Mouse (Mus musculus) liver, embryonic 14.5 days (tissue): ENCODE results near the gene Kiss1r. TPM values are rescaled to one million over a fixed set of nuclear protein-coding genes. Genes with fewer than 3 reads are reported as not detected.
A peak's percentile ranks its signal among the peaks of the same experiment; 100 is the strongest.

Experiments
- ATAC-seq: fragments of 200-750 bp; cut with Nextera tagmentation; 2 replicates; pipeline ENCODE4 v1.8.0; 2017; ENCODE audit warnings: moderate number of reproducible peaks, mild to moderate bottlenecking, moderate library complexity; ENCODE audit not compliant: insufficient read depth
- DNase-seq, 3 experiments: peaks; one replicate each; pipeline ENCODE4 v3.0.0-alpha.2; 2012 to 2013; ENCODE audit warnings: low read depth in 3 of 3, low spot score in 3 of 3
- H3K27ac ChIP-seq: fragments of 300-500 bp; sonication (generic); 2 replicates; pipeline ENCODE4 v1.5.1; 2014; ENCODE audit warnings: moderate library complexity, mild to moderate bottlenecking, control low read depth, inconsistent platforms
- H3K27me3 ChIP-seq: fragments of 300-500 bp; sonication (generic); 2 replicates; pipeline ENCODE4 v1.6.1; 2014; ENCODE audit warnings: mild to moderate bottlenecking, low read length, moderate library complexity; ENCODE audit not compliant: control insufficient read depth, insufficient read depth
- H3K36me3 ChIP-seq: fragments of 300-500 bp; sonication (generic); replicated peaks from 2 replicates; pipeline ENCODE4 v1.6.1; 2014; ENCODE audit warnings: low read depth; ENCODE audit not compliant: control insufficient read depth, insufficient read depth
- H3K4me1 ChIP-seq, 2 experiments: fragments of 200-500 bp in 1 of 2; fragments of 300-500 bp in 1 of 2; sonication (generic) in 1 of 2; replicated peaks; 2 replicates each; pipeline ENCODE4 v1.6.1; 2012 to 2014; ENCODE audit warnings: antibody characterized with exemption in 1 of 2, inconsistent platforms in 1 of 2, low read length in 1 of 2; ENCODE audit not compliant: control insufficient read depth in 2 of 2, insufficient read depth in 2 of 2
- H3K4me2 ChIP-seq: fragments of 300-500 bp; sonication (generic); 2 replicates; pipeline ENCODE4 v1.6.1; 2014; ENCODE audit warnings: low read depth, mild to moderate bottlenecking, control low read depth, moderate library complexity
- H3K4me3 ChIP-seq, 2 experiments: fragments of 200-500 bp in 1 of 2; fragments of 300-500 bp in 1 of 2; sonication (generic) in 1 of 2; 2 replicates each; pipeline ENCODE4 v1.5.1; 2012 to 2014; ENCODE audit warnings: low read depth in 2 of 2, low read length in 2 of 2, mild to moderate bottlenecking in 2 of 2, control low read depth in 1 of 2, inconsistent platforms in 1 of 2, moderate library complexity in 1 of 2; ENCODE audit not compliant: insufficient read depth in 1 of 2
- H3K9ac ChIP-seq: fragments of 300-500 bp; sonication (generic); replicated peaks from 2 replicates; pipeline ENCODE4 v1.6.1; 2014; ENCODE audit warnings: mild to moderate bottlenecking, control low read depth, moderate library complexity
- H3K9me3 ChIP-seq: fragments of 300-500 bp; sonication (generic); 2 replicates; pipeline ENCODE4 v1.6.1; 2016; ENCODE audit warnings: low read length, mixed read lengths; ENCODE audit not compliant: control insufficient read depth
- CTCF ChIP-seq: IDR thresholded peaks from 2 replicates; pipeline ENCODE4 v1.5.1; 2016; ENCODE audit warnings: antibody characterized with exemption, low read depth, control low read depth
- EP300 ChIP-seq: IDR thresholded peaks from 2 replicates; pipeline ENCODE4 v1.6.1; 2016; ENCODE audit warnings: antibody characterized with exemption, low read depth
- WGBS: fragments of 180-500 bp; shearing (Covaris S2); extraction: QIAGEN DNeasy Blood & Tissue Kit; methylation state at CpG from one replicate; pipeline ENCODE4 v1.1.7; 2014; ENCODE audit not compliant: insufficient replicate concordance; 5-methylcytosine and 5-hydroxymethylcytosine counted together
- polyA plus RNA-seq, 2 experiments: library from polyadenylated mRNA; depleted of rRNA in 1 of 2; stranded (reverse) in 1 of 2; unstranded in 1 of 2; fragments of >200 nt; fragmentation: Nextera tagmentation in 1 of 2; extraction: Ambion mirVana in 1 of 2; gene quantifications; 2 replicates each; pipeline versions ENCODE4 v1.2.1 to v1.2.3; 2012 to 2014

The Kiss1r gene
- polyA plus RNA-seq, 2 experiments = 0.11 to 0.30 TPM

DNA sequence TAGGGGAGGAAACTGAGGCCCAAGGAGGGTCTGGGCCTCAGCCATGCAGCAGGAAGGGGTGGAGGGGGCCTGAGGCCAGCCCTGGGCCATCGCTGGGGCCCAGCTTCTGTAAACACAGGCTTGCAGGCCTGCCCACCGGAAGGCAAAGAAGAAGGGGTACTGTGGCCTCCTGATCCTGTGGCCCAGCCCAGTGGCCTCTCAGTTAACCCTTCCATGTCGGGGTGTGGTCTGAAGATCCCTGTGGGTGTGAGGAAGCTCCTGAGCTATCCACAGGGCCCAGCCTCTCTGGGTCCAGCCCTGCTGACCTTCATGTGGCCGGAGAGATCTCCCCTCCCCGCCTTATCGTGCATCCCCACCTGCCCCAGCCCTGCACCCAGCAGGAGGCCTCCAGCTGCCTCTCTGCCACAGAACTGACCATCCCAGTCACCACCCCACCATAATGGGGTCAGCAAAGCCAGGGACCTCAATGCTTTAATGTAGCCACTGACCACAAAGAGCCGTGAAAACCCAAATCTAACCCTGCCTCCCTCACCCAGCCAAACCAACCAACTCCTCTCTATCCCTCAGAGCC lies 30.1 kb downstream of the Kiss1r start:
- Histone ChIP-seq H3K4me1 (peaks cover 28 to 38% of the 10 kb centered on the region in 2 experiments), H3K36me3 (no peaks in the 10 kb centered on the region), H3K27me3 (no peaks in the 10 kb centered on the region), H3K27ac (peak overlapping the region; percentile 29), H3K4me2 (peak overlapping the region; percentile 27), H3K4me3 (no peak overlapping the region; a peak in 1 of 4 replicates), H3K9me3 (no peaks in the 10 kb centered on the region), H3K9ac (no peak overlapping the region; the same call in 1 of the 2 replicates)
- no peak for DNase-seq
- no peak for TF ChIP-seq CTCF
- no peak for TF ChIP-seq EP300
- 5% methylated on average over 7 of the region's 7 CpGs for WGBS
- peak; percentile 64 for ATAC-seq

DNA sequence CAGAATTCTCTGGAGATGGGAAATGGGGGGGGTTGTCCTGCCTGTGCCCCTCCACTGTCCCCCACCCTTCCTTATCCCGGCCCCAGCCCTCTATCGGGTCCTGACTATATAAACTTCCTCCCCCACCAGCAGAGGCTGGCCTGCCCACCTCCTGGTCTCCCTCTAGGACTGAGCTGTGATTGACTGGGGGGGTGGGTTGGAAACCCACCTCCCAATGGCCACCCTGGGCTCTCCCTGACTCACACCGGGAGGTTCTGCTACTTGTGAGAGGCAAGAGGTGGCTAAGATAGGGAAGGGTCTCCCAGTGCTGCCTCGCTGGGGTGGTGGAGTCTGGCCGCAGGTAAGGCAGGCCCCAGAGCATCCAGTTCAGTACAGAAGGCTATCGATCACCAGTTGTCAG lies 30.7 kb downstream of the Kiss1r start:
- no peak overlapping the region for H3K4me2 ChIP-seq

DNA sequence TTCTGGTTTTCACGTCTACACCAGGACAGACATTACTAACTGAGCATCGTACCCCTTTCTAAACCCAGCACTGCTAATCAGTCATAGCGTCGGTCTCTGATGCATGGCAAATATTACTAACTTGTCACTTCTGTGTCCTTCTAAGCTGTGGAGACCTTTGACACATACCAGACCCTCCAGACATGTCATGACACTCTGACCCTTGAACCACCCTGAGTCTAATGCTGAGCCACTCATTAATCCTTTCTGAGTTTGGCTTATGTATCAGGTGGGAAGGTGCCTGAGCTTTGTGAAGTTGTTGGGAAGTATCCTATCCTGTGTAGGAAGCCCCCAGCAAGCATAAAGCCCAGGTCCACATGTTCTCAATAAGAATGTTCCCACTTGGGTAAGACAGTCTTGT lies 33.1 kb downstream of the Kiss1r start:
- H3K36me3 ChIP-seq = no peaks in the 10 kb centered on the region
- no peaks in the 10 kb centered on the region for H3K27me3 ChIP-seq
- no peak overlapping the region for H3K9ac ChIP-seq
- TF ChIP-seq CTCF (no peak), EP300 (no peak)
- no peak overlapping the region for H3K4me3 ChIP-seq
- WGBS = 73% methylated on average over 4 of the region's 4 CpGs
- ATAC-seq (no peak), DNase-seq (no peak)
- H3K4me2 ChIP-seq = no peak overlapping the region
- H3K9me3 ChIP-seq = no peaks in the 10 kb centered on the region
- peaks cover 19 to 23% of the 10 kb centered on the region in 2 experiments for H3K4me1 ChIP-seq
- H3K27ac ChIP-seq = no peak overlapping the region

More for the DNA sequence above, 30.7 kb downstream of the Kiss1r start:
- Histone ChIP-seq H3K27me3 (no peaks in the 10 kb centered on the region), H3K9ac (no peak overlapping the region), H3K36me3 (no peaks in the 10 kb centered on the region), H3K27ac (no peak overlapping the region), H3K4me1 (peaks cover 28 to 38% of the 10 kb centered on the region in 2 experiments), H3K4me3 (no peak overlapping the region), H3K9me3 (no peaks in the 10 kb centered on the region)
- 62% methylated on average over 6 of the region's 6 CpGs for WGBS
- DNase-seq (no peak), ATAC-seq (no peak)
- TF ChIP-seq CTCF (no peak), EP300 (no peak)

- H3K4me1 ChIP-seq = peaks cover 14 to 17% of the 10 kb centered on the region in 2 experiments
- no peak overlapping the region for H3K4me2 ChIP-seq
- no peaks in the 10 kb centered on the region for H3K9me3 ChIP-seq
- DNase-seq = no peak
- TF ChIP-seq CTCF = no peak
- no peak for TF ChIP-seq EP300
- WGBS = 83% methylated on average over 18 of the region's 18 CpGs
- no peak for ATAC-seq
- H3K4me3 ChIP-seq = no peak overlapping the region
- no peaks in the 10 kb centered on the region for H3K27me3 ChIP-seq
- H3K27ac ChIP-seq = no peak overlapping the region
- no peaks in the 10 kb centered on the region for H3K36me3 ChIP-seq
- H3K9ac ChIP-seq = no peak overlapping the region
Observed at GRCm38 (mm10) chr10:79950661-79951060, 33.9 kb downstream of the Kiss1r start.

GRCm38 (mm10) chr10:79953946-79954345 lies 37.2 kb downstream of the Kiss1r start:
- Histone ChIP-seq H3K4me2 (no peak overlapping the region), H3K9ac (no peak overlapping the region), H3K36me3 (no peaks in the 10 kb centered on the region), H3K4me3 (no peak overlapping the region), H3K4me1 (peaks cover 0 to 4% of the 10 kb centered on the region in 2 experiments; a peak in 1 of 4 replicates), H3K27me3 (no peaks in the 10 kb centered on the region), H3K27ac (no peak overlapping the region), H3K9me3 (no peaks in the 10 kb centered on the region)
- ATAC-seq = no peak
- 71% methylated on average over 6 of the region's 6 CpGs for WGBS
- no peak for DNase-seq
- TF ChIP-seq EP300 (no peak), CTCF (peak; percentile 85)
